Mouse (Mus musculus): Measurements from ENCODE around the gene Dtnbp1.

The Dtnbp1 gene

GRCm38 (mm10) chr13:45000836-45001227 lies 1.1 kb downstream of the Dtnbp1 start:
- peak; percentile 22 for DNase-seq

- DNase-seq: no peak
These were observed 2.7 kb downstream of the Dtnbp1 start for GRCm38 (mm10) chr13:44999211-44999610.

GRCm38 (mm10) chr13:44996339-44996738 lies 5.6 kb downstream of the Dtnbp1 start:
- no peak for DNase-seq

GRCm38 (mm10) chr13:44992550-44993205 lies 9.3 kb downstream of the Dtnbp1 start:
- DNase-seq: no peak

- DNase-seq: no peak
These were observed 10.0 kb downstream of the Dtnbp1 start for GRCm38 (mm10) chr13:44991936-44992335.

GRCm38 (mm10) chr13:44990073-44990682 lies 11.8 kb downstream of the Dtnbp1 start:
- no peak for DNase-seq

- DNase-seq: no peak
These were observed 15.6 kb downstream of the Dtnbp1 start for GRCm38 (mm10) chr13:44986352-44986751.

GRCm38 (mm10) chr13:44985321-44985720 lies 16.6 kb downstream of the Dtnbp1 start:
- no peak for DNase-seq

GRCm38 (mm10) chr13:44983635-44984401 lies 18.1 kb downstream of the Dtnbp1 start:
- no peak for DNase-seq

GRCm38 (mm10) chr13:44982799-44983198 lies 19.1 kb downstream of the Dtnbp1 start:
- no peak for DNase-seq

GRCm38 (mm10) chr13:44979433-44979832 lies 22.5 kb downstream of the Dtnbp1 start:
- DNase-seq: no peak

- no peak for DNase-seq
These were observed 24.3 kb downstream of the Dtnbp1 start for GRCm38 (mm10) chr13:44977483-44978141.

GRCm38 (mm10) chr13:44977059-44977458 lies 24.9 kb downstream of the Dtnbp1 start:
- no peak for DNase-seq

- peak; percentile 60 for DNase-seq
These were observed 41.2 kb downstream of the Dtnbp1 start for GRCm38 (mm10) chr13:44960542-44961291.

- no peak for DNase-seq
These were observed 44.9 kb downstream of the Dtnbp1 start for GRCm38 (mm10) chr13:44957049-44957448.

- no peak for DNase-seq
These were observed 46.2 kb downstream of the Dtnbp1 start for GRCm38 (mm10) chr13:44955781-44956180.

- no peak for DNase-seq
These were observed 47.7 kb downstream of the Dtnbp1 start for GRCm38 (mm10) chr13:44954232-44954568.

GRCm38 (mm10) chr13:44953546-44954231 lies 48.3 kb downstream of the Dtnbp1 start:
- DNase-seq: no peak

GRCm38 (mm10) chr13:44952393-44953086 lies 49.4 kb downstream of the Dtnbp1 start:
- no peak for DNase-seq

- DNase-seq: no peak
These were observed 53.4 kb downstream of the Dtnbp1 start for GRCm38 (mm10) chr13:44948320-44949250.
